Mouse (Mus musculus) erythroblast, adult 5-6 weeks (primary cell): Measurements from ENCODE around the gene Duox2. TPM values are rescaled to one million over a fixed set of nuclear protein-coding genes. Genes with fewer than 3 reads are reported as not detected.

Experiments used
- ATAC-seq: replicated peaks from 2 replicates; pipeline ENCODE4 v1.8.0; 2016; ENCODE audit warnings: moderate number of reproducible peaks, mild to moderate bottlenecking, moderate TSS enrichment, inconsistent platforms; ENCODE audit not compliant: poor library complexity, low FRiP score, severe bottlenecking
- total RNA-seq, 2 experiments: library from RNA; stranded (forward) in 1 of 2; stranded (reverse) in 1 of 2; fragments of 150-400 nt in 1 of 2; fragments of 200-764, 138-1000 nt in 1 of 2; gene quantifications; 2 replicates each; pipeline versions ENCODE4 v1.2.3 to v1.2.4; 2015 to 2017; ENCODE audit warnings: low replicate concordance in 2 of 2

Gene Duox2
- total RNA-seq, 2 experiments from 2014 or later = not detected

DNA sequence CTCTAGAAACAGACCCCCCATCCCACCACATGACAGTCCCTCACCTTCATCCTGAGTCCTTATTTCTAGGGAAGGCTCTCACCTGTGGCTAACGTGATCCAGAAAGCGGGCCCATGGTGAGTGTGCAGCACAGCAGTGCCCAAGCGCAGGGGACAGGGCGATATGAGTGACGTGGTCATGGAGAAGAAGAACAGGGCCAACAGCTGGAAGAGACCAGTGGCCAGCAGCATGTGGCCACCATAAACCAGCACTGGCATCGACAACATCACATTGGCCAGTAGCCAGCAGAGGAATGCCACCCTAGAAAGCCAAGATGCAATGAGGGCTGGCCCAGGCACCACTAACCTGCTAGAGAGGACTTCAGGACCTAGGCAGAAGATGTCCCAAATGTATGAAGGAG is 6.3 kb upstream of the Duox2 start:
- ATAC-seq = no peak

DNA sequence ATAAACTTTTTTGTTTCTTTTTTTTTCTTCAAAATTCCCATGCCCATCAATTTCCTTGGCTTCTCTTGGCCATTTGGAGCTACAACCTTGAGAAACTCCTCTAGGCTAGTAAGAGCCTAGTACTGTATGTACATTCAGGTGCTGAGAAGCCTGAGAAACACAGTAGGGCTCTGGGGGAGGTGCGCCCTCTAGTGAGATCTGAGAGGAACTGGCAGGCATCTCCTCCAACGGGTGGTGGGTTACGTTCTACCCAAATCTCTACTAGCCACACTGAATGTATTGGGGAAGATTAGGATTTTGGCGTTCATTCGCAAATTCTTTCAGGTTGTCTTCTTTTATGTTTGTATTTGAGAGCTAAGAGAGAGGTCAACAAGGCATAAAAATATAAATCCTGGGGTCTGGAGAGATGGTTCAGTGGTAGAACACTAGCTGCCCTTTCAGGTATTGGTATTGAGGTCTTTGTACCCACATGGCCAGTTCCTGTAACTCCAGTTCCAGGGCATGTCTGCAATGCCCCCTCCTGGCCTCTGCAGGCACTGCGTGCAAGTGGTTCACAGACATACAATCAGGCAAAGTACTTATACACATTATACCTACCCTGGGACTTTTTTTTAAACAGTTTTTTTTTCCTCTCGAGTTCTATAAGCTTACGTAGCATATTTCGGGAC is 4.5 kb upstream of the Duox2 start:
- peak; percentile 79 for ATAC-seq

GRCm38 (mm10) chr2:122301921-122302573 is 3.8 kb upstream of the Duox2 start:
- no peak for ATAC-seq

- ATAC-seq = no peak
These were observed 3.1 kb upstream of the Duox2 start for GRCm38 (mm10) chr2:122301081-122301920.

GRCm38 (mm10) chr2:122300656-122301020 is 2.4 kb upstream of the Duox2 start:
- no peak for ATAC-seq

DNA sequence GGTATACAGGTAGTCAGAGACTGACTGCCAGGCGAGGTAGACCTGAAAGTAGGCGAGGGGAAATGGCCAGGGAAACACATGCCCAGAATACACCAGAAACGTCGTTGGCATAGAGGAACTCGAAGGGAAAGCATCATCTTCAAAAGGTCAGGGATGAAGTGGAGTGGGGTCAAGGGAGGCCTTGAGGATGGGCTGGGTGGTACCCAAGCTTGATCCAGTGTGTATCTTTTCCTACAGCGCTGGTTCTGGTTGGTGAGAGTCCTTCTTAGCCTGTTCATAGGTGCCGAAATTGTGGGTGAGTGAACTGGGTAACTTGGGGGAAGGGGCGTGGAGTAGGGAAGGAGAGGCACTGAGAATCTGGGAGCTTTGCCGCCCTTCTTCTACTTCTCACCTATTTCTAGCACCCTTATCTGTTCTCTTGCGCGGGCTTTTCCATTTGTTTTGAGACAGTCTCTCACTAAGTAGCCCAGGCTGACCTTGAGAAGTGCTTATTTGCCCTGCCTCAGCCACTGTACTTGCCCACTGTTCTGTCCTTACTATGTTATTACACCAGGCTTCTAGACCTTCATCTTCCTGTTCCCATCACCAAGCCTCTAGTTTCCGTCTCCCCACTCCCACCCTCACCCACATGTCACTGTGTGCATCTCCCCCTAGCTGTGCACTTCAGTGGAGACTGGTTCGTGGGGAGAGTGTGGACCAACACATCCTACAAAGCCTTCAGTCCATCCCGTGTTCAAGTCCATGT is 1.8 kb upstream of the Duox2 start:
- no peak for ATAC-seq

GRCm38 (mm10) chr2:122298596-122299490 is 594 bp upstream of the Duox2 start, which contains the start of gene Duoxa2:
Gene Duoxa2, plus strand, starts transcription at chr2:122298900.
- ATAC-seq = no peak

GRCm38 (mm10) chr2:122297271-122298095 is 766 bp downstream of the Duox2 start:
- ATAC-seq = no peak

GRCm38 (mm10) chr2:122294916-122295315 is 3.3 kb downstream of the Duox2 start:
- no peak for ATAC-seq

DNA sequence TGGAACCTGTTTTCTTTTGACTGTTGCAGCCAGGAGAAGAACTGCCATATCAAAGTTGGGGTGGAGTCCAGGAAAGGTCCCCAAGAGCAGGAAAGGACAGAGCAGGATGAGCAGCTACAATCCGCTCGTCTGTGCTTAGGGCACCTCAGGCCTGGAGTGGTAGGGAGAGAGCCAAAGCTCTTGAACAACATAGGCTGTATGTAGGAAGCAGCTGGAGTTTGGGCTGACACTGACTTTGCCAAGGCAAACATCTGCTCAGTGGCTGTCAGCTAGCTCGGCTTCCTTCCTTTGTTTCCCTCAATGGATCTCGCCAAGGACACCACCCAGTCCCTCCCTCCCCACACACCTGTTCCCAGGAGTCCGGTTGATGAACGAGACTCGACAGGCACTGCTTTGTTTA is 12.1 kb downstream of the Duox2 start:
- no peak for ATAC-seq

GRCm38 (mm10) chr2:122284091-122284490 is 14.2 kb downstream of the Duox2 start:
- ATAC-seq = no peak

GRCm38 (mm10) chr2:122278769-122279168 is 19.5 kb downstream of the Duox2 start:
- no peak for ATAC-seq

GRCm38 (mm10) chr2:122266407-122267193 is 31.6 kb downstream of the Duox2 start:
- ATAC-seq = no peak

DNA sequence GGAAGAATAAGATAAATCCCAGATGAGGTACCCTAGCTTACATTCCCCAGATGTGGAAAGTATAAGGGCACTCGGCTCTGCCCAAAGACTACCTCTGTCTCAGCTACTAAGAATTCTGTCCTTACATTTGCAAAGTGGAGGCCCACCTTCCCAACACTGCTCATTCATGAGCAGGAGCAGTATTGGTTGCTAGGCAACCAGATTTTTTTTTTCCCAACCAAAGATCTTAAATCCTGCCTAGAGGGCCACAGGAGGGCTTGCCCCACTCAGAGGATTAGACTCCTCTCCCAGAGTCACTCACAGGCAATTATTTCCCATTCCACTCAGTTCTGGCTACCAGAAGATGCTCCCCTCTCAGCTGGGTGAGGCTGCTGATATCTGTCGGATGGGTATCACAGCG is 33.6 kb downstream of the Duox2 start:
- ATAC-seq = no peak

DNA sequence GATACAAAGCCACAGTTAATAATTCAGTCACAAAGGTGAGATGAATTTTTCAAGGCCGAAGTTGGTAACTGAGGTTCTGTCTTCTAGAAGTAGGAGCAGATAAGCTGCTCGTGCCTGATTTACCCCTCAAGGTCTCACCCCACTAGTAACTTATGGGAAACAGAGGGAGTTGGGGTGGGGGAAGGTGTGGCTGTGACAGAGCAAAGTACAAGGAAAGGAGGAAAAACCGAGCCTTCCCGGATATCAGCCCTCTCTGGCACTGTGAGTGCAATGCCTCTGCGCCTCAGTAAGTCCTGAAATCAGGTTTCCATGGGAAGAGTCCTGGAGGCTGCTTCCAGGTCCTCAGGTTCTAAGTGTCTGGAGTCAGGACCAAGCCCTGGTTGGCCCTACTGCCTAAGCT is 37.5 kb downstream of the Duox2 start:
- ATAC-seq = no peak

- no peak for ATAC-seq
These were observed 42.3 kb downstream of the Duox2 start for GRCm38 (mm10) chr2:122255997-122256396.

DNA sequence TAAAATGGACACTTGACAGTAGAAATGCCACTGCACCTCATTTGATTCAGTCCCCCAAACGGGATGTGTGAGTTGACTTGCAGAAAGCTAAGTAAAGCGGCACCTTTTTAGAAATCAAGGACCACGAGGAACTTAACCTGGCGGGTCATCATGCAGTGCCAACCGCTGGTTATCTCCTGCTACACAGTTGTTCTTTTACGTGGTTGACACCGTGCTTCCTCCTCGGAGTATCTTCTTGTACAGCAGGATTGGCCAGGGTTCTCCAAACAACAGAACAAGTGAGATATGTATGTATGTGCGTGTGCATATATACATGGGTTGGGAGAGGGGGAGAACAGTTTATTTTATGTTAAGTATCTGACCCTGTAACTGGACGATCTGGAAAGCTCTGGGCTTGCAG is 50.5 kb downstream of the Duox2 start:
- ATAC-seq = no peak
